ENCODE assay signal across 12 mouse cellular contexts in the genomic region with DNA sequence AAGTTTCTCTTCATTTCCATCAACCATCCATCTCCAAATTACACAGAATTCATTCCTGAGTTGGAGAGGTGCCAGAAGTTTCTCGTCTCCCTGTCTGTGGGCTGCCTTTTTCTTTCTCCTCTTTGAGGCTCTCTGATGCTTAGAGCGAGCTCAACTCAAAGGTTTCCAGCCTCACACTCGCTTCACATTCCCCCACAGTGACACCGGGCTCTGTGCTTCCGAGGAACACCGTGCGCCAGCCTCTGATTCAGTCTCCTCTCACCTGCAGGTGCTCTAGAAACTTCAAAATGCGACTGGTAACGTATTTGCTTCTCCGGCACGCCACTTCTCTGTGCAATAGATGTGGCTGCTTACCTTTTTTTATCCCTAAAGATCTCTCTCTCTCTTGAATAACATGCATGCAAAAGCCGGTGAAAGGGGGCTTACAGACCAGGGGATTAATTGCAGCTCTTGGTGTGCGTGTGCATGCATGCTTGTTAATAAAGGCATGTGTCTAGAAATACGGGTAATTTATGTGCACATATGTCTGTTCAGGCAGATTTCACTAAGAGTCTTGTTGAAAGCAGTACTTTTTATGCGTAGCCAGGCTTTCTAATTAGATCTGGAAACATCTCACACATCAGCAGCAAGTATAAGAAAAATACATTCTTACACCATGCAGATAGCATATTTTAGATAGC. TPM values are rescaled to one million over a fixed set of nuclear protein-coding genes. Genes with fewer than 3 reads are reported as not detected.
DNase-seq lines count a peak whose midpoint lies in the region; ATAC-seq and TF ChIP-seq lines count a peak whose summit lies in the region.
"Had no signal": no experiment of that assay in that cellular context is flagged by ENCODE, and none has a peak within 500 bp of the region (broad histone marks: within the 10 kb centered on the region; RNA-seq: fewer than 3 reads in every experiment).

A gene (plus strand): TSS at position 195 of the 680 bp plus-strand sequence.
A gene (plus strand): TSS at position 207 of the 680 bp plus-strand sequence.

- H3K4me3 ChIP-seq in embryonic facial prominence, embryonic 13.5 days: no peak within 1 kb of the TSS
- no peak within 1 kb of the TSS for H3K4me3 ChIP-seq in embryonic facial prominence, embryonic 10.5 days
- H3K4me3 ChIP-seq in forebrain, embryonic 12.5 days (replicated peaks): peak within 1 kb of the TSS; percentile 24
- peak within 1 kb of the TSS; percentile 42 for H3K4me3 ChIP-seq in midbrain, postnatal 0 days (ENCODE audit: low read depth, low read length)
- H3K4me3 ChIP-seq: heart, embryonic 10.5 days; megakaryocyte, embryonic 14.5 days had no signal

- no peaks in the 10 kb centered on the region for H3K9me3 ChIP-seq in embryonic facial prominence, embryonic 13.5 days
- H3K9me3 ChIP-seq in embryonic facial prominence, embryonic 10.5 days: no peaks in the 10 kb centered on the region
- H3K9me3 ChIP-seq in forebrain, embryonic 12.5 days: no peaks in the 10 kb centered on the region
- H3K9me3 ChIP-seq in midbrain, postnatal 0 days (ENCODE audit: low read length): no peaks in the 10 kb centered on the region
- H3K9me3 ChIP-seq: heart, embryonic 10.5 days; megakaryocyte, embryonic 14.5 days had no signal

- H3K4me2 ChIP-seq in embryonic facial prominence, embryonic 13.5 days: peak within 1 kb of the TSS; percentile 25
- H3K4me2 ChIP-seq in forebrain, embryonic 12.5 days: peak within 1 kb of the TSS; percentile 45
- H3K4me2 ChIP-seq in midbrain, postnatal 0 days (ENCODE audit: low read depth, low read length, poor library complexity, severe bottlenecking): peak within 1 kb of the TSS; percentile 57

- H3K9ac ChIP-seq in embryonic facial prominence, embryonic 13.5 days: no peak within 1 kb of the TSS
- H3K9ac ChIP-seq in forebrain, embryonic 12.5 days: peak within 1 kb of the TSS; percentile 27; the same call in 1 of the 2 replicates
- H3K9ac ChIP-seq in midbrain, postnatal 0 days (replicated peaks; ENCODE audit: low read length, poor library complexity, severe bottlenecking): peak within 1 kb of the TSS; percentile 54

- H3K27me3 ChIP-seq in embryonic facial prominence, embryonic 13.5 days: no peaks in the 10 kb centered on the region
- no peaks in the 10 kb centered on the region for H3K27me3 ChIP-seq in embryonic facial prominence, embryonic 10.5 days (replicated peaks; ENCODE audit: low read depth, poor library complexity, severe bottlenecking)
- H3K27me3 ChIP-seq in forebrain, embryonic 12.5 days: no peaks in the 10 kb centered on the region
- H3K27me3 ChIP-seq in midbrain, postnatal 0 days (ENCODE audit: insufficient read depth, low read length): no peaks in the 10 kb centered on the region
- H3K27me3 ChIP-seq: megakaryocyte, embryonic 14.5 days had no signal

- WGBS in embryonic facial prominence, embryonic 13.5 days: 56% methylated on average over 15 of the region's 15 CpGs
- 83% methylated on average over 15 of the region's 15 CpGs for WGBS in embryonic facial prominence, embryonic 10.5 days
- WGBS in forebrain, embryonic 12.5 days: 27% methylated on average over 15 of the region's 15 CpGs
- WGBS in midbrain, postnatal 0 days: 12% methylated on average over 15 of the region's 15 CpGs

- H3K36me3 ChIP-seq in embryonic facial prominence, embryonic 13.5 days: no peaks in the 10 kb centered on the region
- H3K36me3 ChIP-seq in embryonic facial prominence, embryonic 10.5 days (replicated peaks): no peaks in the 10 kb centered on the region
- H3K36me3 ChIP-seq in forebrain, embryonic 12.5 days (replicated peaks): no peaks in the 10 kb centered on the region
- no peaks in the 10 kb centered on the region for H3K36me3 ChIP-seq in midbrain, postnatal 0 days (ENCODE audit: insufficient read depth, low read length)
- H3K36me3 ChIP-seq: heart, embryonic 10.5 days had no signal

- TF ChIP-seq CTCF in midbrain, postnatal 0 days (IDR thresholded peaks at IDR 0.05): no peak

- DNase-seq in embryonic facial prominence, embryonic 10.5 days (ENCODE audit: low spot score): no peak
- peak; percentile 22 to 35 for DNase-seq in layer of hippocampus, postnatal 25 days (ENCODE audit: extremely low spot score in 1 of 2, low spot score in 1 of 2)
- DNase-seq in midbrain, postnatal 0 days (ENCODE audit: low spot score): peak; percentile 44
- DNase-seq in urinary bladder, adult 2 months (ENCODE audit: low spot score): no peak
- DNase-seq in gastrocnemius, adult 8-10 months (ENCODE audit: low spot score in 2 of 2): no peak
- no peak for DNase-seq in heart, adult 18-20 months
- DNase-seq: kidney, postnatal 4 days had no signal

- H3K27ac ChIP-seq in embryonic facial prominence, embryonic 13.5 days: no peak within 1 kb of the TSS
- no peak within 1 kb of the TSS for H3K27ac ChIP-seq in embryonic facial prominence, embryonic 10.5 days (replicated peaks)
- peak within 1 kb of the TSS; percentile 78 for H3K27ac ChIP-seq in forebrain, embryonic 12.5 days
- H3K27ac ChIP-seq in midbrain, postnatal 0 days (ENCODE audit: low read depth, low read length): peak within 1 kb of the TSS; percentile 55; the same call in 1 of the 2 replicates
- H3K27ac ChIP-seq: heart, embryonic 10.5 days had no signal

- ATAC-seq in embryonic facial prominence, embryonic 13.5 days (ENCODE audit: insufficient number of reproducible peaks, insufficient read depth, low FRiP score, low TSS enrichment, low read depth): no peak
- peak; percentile 78 for ATAC-seq in forebrain, embryonic 12.5 days (ENCODE audit: low FRiP score)
- ATAC-seq in midbrain, postnatal 0 days (ENCODE audit: low FRiP score): peak; percentile 38; the same call in 1 of the 2 replicates
- ATAC-seq: activated CD4-positive, CD25-positive, alpha-beta regulatory T cell, adult 4 months had no signal

- H3K4me1 ChIP-seq in embryonic facial prominence, embryonic 13.5 days: peaks cover 3% of the 10 kb centered on the region; the same call in 1 of the 2 replicates
- H3K4me1 ChIP-seq in embryonic facial prominence, embryonic 10.5 days: no peaks in the 10 kb centered on the region
- peaks cover 17% of the 10 kb centered on the region for H3K4me1 ChIP-seq in forebrain, embryonic 12.5 days
- H3K4me1 ChIP-seq in midbrain, postnatal 0 days (ENCODE audit: insufficient read depth, low read length): no peaks in the 10 kb centered on the region
- H3K4me1 ChIP-seq: heart, embryonic 10.5 days; megakaryocyte, embryonic 14.5 days had no signal

RNA-seq across cellular contexts. Expression of the first gene that starts in this region (rescaled TPM):
- polyA plus RNA-seq in embryonic facial prominence, embryonic 13.5 days (2015; fragmentation: Nextera tagmentation; extraction: Ambion mirVana): not detected in 2 replicates
- polyA plus RNA-seq in embryonic facial prominence, embryonic 10.5 days (2016; fragmentation: Nextera tagmentation; extraction: Ambion mirVana): not detected in 2 replicates
- 0.51 and 0.63 TPM in 2 replicates for polyA plus RNA-seq in forebrain, embryonic 12.5 days (2016; fragmentation: Nextera tagmentation; extraction: Ambion mirVana)
- total RNA-seq in layer of hippocampus, postnatal 25 days (2021): 1 to 10 TPM; 4.1 to 5.8 TPM
- total RNA-seq in midbrain, postnatal 0 days (2014; rRNA removed): 0.47 and 1.5 TPM in 2 replicates
- 0.22 and 0.42 TPM in 2 replicates for polyA plus RNA-seq in midbrain, postnatal 0 days (2015; fragmentation: Nextera tagmentation; extraction: Ambion mirVana)
- polyA plus RNA-seq in urinary bladder, adult 2 months (2012; rRNA removed): not detected in 2 replicates
- total RNA-seq in gastrocnemius, adult 8-10 months (2022): not detected
- total RNA-seq in heart, adult 18-20 months (2021): not detected
- polyA plus RNA-seq: activated CD4-positive, CD25-positive, alpha-beta regulatory T cell, adult 4 months; heart, embryonic 10.5 days had no signal

RNA-seq across cellular contexts. Expression of the second gene that starts in this region (rescaled TPM):
- polyA plus RNA-seq in embryonic facial prominence, embryonic 13.5 days (2015; fragmentation: Nextera tagmentation; extraction: Ambion mirVana): not detected in 2 replicates
- 0.24 TPM in 1 of 2 replicates, not detected in the other for polyA plus RNA-seq in embryonic facial prominence, embryonic 10.5 days (2016; fragmentation: Nextera tagmentation; extraction: Ambion mirVana)
- 1.4 and 2.5 TPM in 2 replicates for polyA plus RNA-seq in forebrain, embryonic 12.5 days (2016; fragmentation: Nextera tagmentation; extraction: Ambion mirVana)
- 10 to 100 TPM; 11.6 to 12.9 TPM for total RNA-seq in layer of hippocampus, postnatal 25 days (2021)
- total RNA-seq in midbrain, postnatal 0 days (2014; rRNA removed): 5.7 and 12.5 TPM in 2 replicates
- polyA plus RNA-seq in midbrain, postnatal 0 days (2015; fragmentation: Nextera tagmentation; extraction: Ambion mirVana): 3.9 and 4.5 TPM in 2 replicates
- not detected in 2 replicates for polyA plus RNA-seq in urinary bladder, adult 2 months (2012; rRNA removed)
- not detected for total RNA-seq in gastrocnemius, adult 8-10 months (2022)
- total RNA-seq in heart, adult 18-20 months (2021): not detected
- polyA plus RNA-seq: activated CD4-positive, CD25-positive, alpha-beta regulatory T cell, adult 4 months; heart, embryonic 10.5 days had no signal

Comparison
In these comparisons a context has a peak if more than half of its experiments do, and no peak if none do; other contexts are left out.
1. H3K27ac ChIP-seq: peak in forebrain, embryonic 12.5 days (single experiment) and midbrain, postnatal 0 days (single experiment); none in embryonic facial prominence, embryonic 13.5 days (single experiment) and embryonic facial prominence, embryonic 10.5 days (single experiment).
2. H3K4me3 ChIP-seq: peak in forebrain, embryonic 12.5 days (single experiment) and midbrain, postnatal 0 days (single experiment); none in embryonic facial prominence, embryonic 13.5 days (single experiment) and embryonic facial prominence, embryonic 10.5 days (single experiment).
3. DNase-seq: peak in layer of hippocampus, postnatal 25 days (2 of 2) and midbrain, postnatal 0 days (single experiment); none in embryonic facial prominence, embryonic 10.5 days (single experiment), urinary bladder, adult 2 months (single experiment), gastrocnemius, adult 8-10 months (0 of 2) and heart, adult 18-20 months (0 of 2).
4. Peak in every context shown above with its lines, with median percentiles within 50 percentile points of each other: H3K4me2 ChIP-seq.